Mouse (Mus musculus) cortical plate, adult 2 months (tissue): Measurements from ENCODE around the gene Baz2b.
"Not testable (repeated sequence)": the region's sequence is repeated elsewhere in the genome, so short reads cannot be mapped to it uniquely, and the experiment has no call there.

Experiments used
- CTCF ChIP-seq: fragments of 200-500 bp; IDR thresholded peaks from 2 replicates; pipeline ENCODE4 v1.5.1; 2011; ENCODE audit warnings: mild to moderate bottlenecking, control low read depth, low read length; ENCODE audit not compliant: insufficient read depth; ENCODE audit errors: extremely low read depth
- POLR2A ChIP-seq: fragments of 200-500 bp; IDR thresholded peaks from 2 replicates; pipeline ENCODE4 v1.6.1; 2011; ENCODE audit warnings: mild to moderate bottlenecking, low read length, control low read depth; ENCODE audit not compliant: insufficient read depth; ENCODE audit errors: extremely low read depth

DNA sequence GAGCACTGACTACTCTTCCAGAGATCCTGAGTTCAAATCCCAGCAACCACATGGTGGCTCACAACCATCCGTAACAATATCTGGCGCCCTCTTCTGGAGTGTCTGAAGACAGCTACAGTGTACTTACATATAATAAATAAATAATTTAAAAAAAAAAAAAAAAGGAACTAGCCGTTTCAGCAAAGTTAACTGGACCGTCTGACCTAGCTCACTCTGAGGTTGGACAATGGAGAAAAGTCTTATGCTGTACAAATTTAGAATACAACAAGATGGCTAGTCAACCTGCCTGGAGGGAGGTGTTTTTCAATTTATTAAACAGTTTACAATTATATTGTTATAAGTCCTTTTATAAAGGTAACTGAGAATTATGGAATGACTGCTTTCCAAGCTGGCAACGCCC is 357.8 kb downstream of the Baz2b start:
- TF ChIP-seq CTCF, POLR2A: not testable (repeated sequence)
